Mouse (Mus musculus) neural tube, embryonic 11.5 days (tissue): ENCODE results near the gene Kctd11. TPM values are rescaled to one million over a fixed set of nuclear protein-coding genes. Genes with fewer than 3 reads are reported as not detected.
A peak's percentile ranks its signal among the peaks of the same experiment; 100 is the strongest.
"Not testable (repeated sequence)": the region's sequence is repeated elsewhere in the genome, so short reads cannot be mapped to it uniquely, and the experiment has no call there.

ENCODE experiments used
- ATAC-seq: fragments of 200-750 bp; cut with Nextera tagmentation; 2 replicates; pipeline ENCODE4 v1.8.0; 2017; ENCODE audit warnings: moderate number of reproducible peaks, mild to moderate bottlenecking, moderate TSS enrichment, moderate library complexity; ENCODE audit not compliant: insufficient read depth, low FRiP score, low TSS enrichment
- DNase-seq: peaks from one replicate; pipeline ENCODE4 v3.0.0-alpha.2; 2015; ENCODE audit warnings: low spot score
- H3K27ac ChIP-seq: fragments of 300-500 bp; sonication (generic); 2 replicates; pipeline ENCODE4 v1.5.1; 2014; ENCODE audit warnings: low read depth, mild to moderate bottlenecking, low read length
- H3K27me3 ChIP-seq: fragments of 300-500 bp; sonication (generic); 2 replicates; pipeline ENCODE4 v1.6.1; 2014; ENCODE audit warnings: mild to moderate bottlenecking, low read length, mixed read lengths; ENCODE audit not compliant: control insufficient read depth, insufficient read depth
- H3K36me3 ChIP-seq: fragments of 300-500 bp; sonication (generic); 2 replicates; pipeline ENCODE4 v1.6.1; 2014; ENCODE audit warnings: mild to moderate bottlenecking, low read length, moderate library complexity, mixed read lengths; ENCODE audit not compliant: control insufficient read depth, insufficient read depth
- H3K4me1 ChIP-seq: fragments of 300-500 bp; sonication (generic); 2 replicates; pipeline ENCODE4 v1.6.1; 2014; ENCODE audit warnings: low read length, mixed read lengths; ENCODE audit not compliant: control insufficient read depth, insufficient read depth
- H3K4me2 ChIP-seq: fragments of 300-500 bp; sonication (generic); 2 replicates; pipeline ENCODE4 v1.6.1; 2014; ENCODE audit warnings: low read depth, mild to moderate bottlenecking, moderate library complexity
- H3K4me3 ChIP-seq: fragments of 300-500 bp; sonication (generic); 2 replicates; pipeline ENCODE4 v1.5.1; 2014; ENCODE audit warnings: low read depth, low read length
- H3K9ac ChIP-seq: fragments of 300-500 bp; sonication (generic); 2 replicates; pipeline ENCODE4 v1.6.1; 2014; ENCODE audit warnings: mild to moderate bottlenecking, low read length
- H3K9me3 ChIP-seq: fragments of 300-500 bp; sonication (generic); 2 replicates; pipeline ENCODE4 v1.6.1; 2016; ENCODE audit warnings: low read length; ENCODE audit not compliant: control insufficient read depth
- WGBS: fragments of 180-500 bp; shearing (Covaris S2); extraction: QIAGEN DNeasy Blood & Tissue Kit; methylation state at CpG from one replicate; pipeline ENCODE4 v1.1.7; 2014; 5-methylcytosine and 5-hydroxymethylcytosine counted together
- polyA plus RNA-seq: library from polyadenylated mRNA; unstranded; fragments of >200 nt; fragmentation: Nextera tagmentation; extraction: Ambion mirVana; gene quantifications from 2 replicates; pipeline ENCODE4 v1.2.1, GENCODE M21; 2014

Gene Kctd11
- polyA plus RNA-seq, 1 experiment from 2014 or later, result 3.1 TPM

- DNase-seq (peak; percentile 54), ATAC-seq (peak; percentile 32)
- peaks cover 15% of the 10 kb centered on the region for H3K4me1 ChIP-seq
- H3K36me3 ChIP-seq, result peaks cover 21% of the 10 kb centered on the region
- 1% methylated on average over 55 of the region's 65 CpGs for WGBS
- no peaks in the 10 kb centered on the region for H3K9me3 ChIP-seq
- peak overlapping the region; percentile 91 for H3K9ac ChIP-seq
- no peaks in the 10 kb centered on the region for H3K27me3 ChIP-seq
- H3K4me3 ChIP-seq, result peak overlapping the region; percentile 96
- peak overlapping the region; percentile 88 for H3K27ac ChIP-seq
- H3K4me2 ChIP-seq, result peak overlapping the region; percentile 98
Observed at GRCm38 (mm10) chr11:69920266-69921031, 39.2 kb upstream of the Kctd11 start.

DNA sequence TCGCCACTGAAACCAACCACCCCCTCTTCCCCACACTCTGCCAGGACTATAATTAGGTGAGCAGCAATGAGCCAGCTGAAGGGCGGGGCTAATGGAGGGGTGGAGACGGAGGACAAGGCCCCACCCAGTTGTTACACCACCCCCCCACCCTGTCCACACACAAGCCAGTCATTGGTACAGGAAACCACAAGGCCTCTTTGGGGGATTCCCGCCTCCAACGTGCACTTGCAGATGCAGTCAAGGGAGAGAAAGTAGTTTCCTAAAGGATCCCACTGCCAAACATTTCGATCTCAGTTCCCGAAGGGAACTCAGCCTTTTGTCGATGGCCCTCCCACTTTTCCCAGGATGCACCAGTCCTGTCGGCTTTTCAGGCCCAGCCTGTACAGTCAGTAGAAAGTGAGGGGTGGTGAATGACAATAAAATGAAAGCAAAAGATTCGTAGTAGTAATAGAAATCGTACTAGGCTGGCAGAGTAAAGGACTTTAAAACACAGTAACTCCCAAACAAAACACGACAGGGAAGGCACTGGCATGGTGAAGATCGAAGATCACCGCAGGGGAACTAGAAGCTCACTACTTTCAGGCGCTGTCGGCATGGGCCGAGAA, 38.6 kb upstream of the Kctd11 start:
- Histone ChIP-seq H3K4me3 (peak overlapping the region; percentile 96), H3K27ac (peak overlapping the region; percentile 88), H3K27me3 (no peaks in the 10 kb centered on the region), H3K4me1 (peaks cover 19% of the 10 kb centered on the region), H3K36me3 (peaks cover 21% of the 10 kb centered on the region), H3K9me3 (no peaks in the 10 kb centered on the region), H3K9ac (peak overlapping the region; percentile 91), H3K4me2 (peak overlapping the region; percentile 98)
- WGBS, result under 1% methylated on average over 17 of the region's 17 CpGs
- ATAC-seq, result no peak
- DNase-seq, result peak; percentile 70

- Histone ChIP-seq H3K4me2 (peak overlapping the region; percentile 98), H3K9me3 (no peaks in the 10 kb centered on the region), H3K9ac (no peak overlapping the region), H3K4me1 (peaks cover 24% of the 10 kb centered on the region), H3K27me3 (no peaks in the 10 kb centered on the region), H3K27ac (no peak overlapping the region), H3K4me3 (peak overlapping the region; percentile 96), H3K36me3 (peaks cover 21% of the 10 kb centered on the region)
- WGBS, result 81% methylated on average over 9 of the region's 9 CpGs
- no peak for ATAC-seq
- DNase-seq, result no peak
Observed at GRCm38 (mm10) chr11:69919053-69919452, 37.8 kb upstream of the Kctd11 start.

DNA sequence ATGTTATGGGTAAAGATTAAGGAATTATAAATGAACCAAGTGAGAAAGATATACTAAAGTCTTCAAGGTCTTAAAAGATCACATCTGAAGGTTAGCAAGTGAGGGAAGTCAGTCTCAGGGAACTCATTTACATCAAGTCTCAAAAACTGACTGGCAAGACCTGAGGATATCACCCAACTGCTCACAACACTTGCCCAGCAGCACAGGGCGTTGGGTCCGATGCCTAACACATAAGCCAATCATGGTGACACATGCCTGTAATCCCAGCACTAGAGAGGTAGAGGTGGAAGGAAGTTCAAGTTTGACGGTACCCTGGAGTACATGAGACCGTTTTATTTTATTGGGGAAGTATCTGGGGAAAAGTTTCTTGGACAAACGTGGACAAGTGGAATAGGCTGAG, 36.9 kb upstream of the Kctd11 start:
- no peak overlapping the region for H3K27ac ChIP-seq
- peaks cover 23% of the 10 kb centered on the region for H3K36me3 ChIP-seq
- DNase-seq (no peak), ATAC-seq (no peak)
- no peak overlapping the region for H3K4me2 ChIP-seq
- 83% methylated on average over 5 of the region's 5 CpGs for WGBS
- H3K4me3 ChIP-seq, result no peak overlapping the region
- H3K27me3 ChIP-seq, result no peaks in the 10 kb centered on the region
- H3K9ac ChIP-seq, result no peak overlapping the region
- H3K4me1 ChIP-seq, result peaks cover 29% of the 10 kb centered on the region
- no peaks in the 10 kb centered on the region for H3K9me3 ChIP-seq

- Histone ChIP-seq H3K36me3 (peaks cover 23% of the 10 kb centered on the region), H3K9ac (no peak overlapping the region), H3K4me3 (peak overlapping the region; percentile 9; the same call in 1 of the 2 replicates), H3K27ac (no peak overlapping the region), H3K4me1 (peaks cover 27% of the 10 kb centered on the region), H3K9me3 (no peaks in the 10 kb centered on the region), H3K27me3 (no peaks in the 10 kb centered on the region), H3K4me2 (no peak overlapping the region)
- no peak for ATAC-seq
- DNase-seq, result no peak
- WGBS, result 89% methylated on average over 8 of the region's 8 CpGs
Observed at GRCm38 (mm10) chr11:69917379-69917948, 36.3 kb upstream of the Kctd11 start.

DNA sequence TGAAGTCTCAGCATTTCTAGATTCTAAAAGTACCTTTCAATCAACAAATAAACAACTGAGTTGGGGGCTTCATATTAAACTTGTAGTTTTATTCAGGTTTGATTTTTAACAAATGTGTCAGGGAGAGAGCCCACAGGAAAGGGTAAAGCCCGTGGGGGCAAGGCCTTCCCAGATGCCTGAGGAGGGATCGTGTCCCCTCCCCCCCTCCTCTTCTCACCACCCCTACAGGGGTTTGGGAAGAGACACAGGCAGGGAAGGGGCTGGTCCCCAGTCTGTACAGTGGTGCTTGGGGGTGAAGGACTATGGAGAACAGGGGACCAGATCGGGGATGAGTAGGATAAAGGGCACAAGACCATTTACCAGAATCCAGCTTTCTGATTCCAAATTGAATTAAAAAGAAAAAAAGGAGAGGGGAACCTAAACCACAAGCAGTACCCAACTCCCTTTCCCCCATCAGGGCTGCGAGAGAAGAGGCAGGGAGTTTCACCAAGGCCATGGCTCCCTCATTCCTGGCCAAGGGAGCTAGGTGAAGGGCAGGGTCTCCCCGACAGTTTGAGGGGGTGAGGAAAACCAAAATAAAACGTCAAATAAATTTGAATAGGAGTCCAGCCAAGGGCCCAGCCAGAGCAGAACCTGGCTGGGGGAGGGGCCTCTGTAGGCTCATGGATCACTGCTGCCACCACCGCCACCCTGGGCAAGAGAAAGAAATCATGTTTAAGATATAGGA, 35.6 kb upstream of the Kctd11 start:
- Histone ChIP-seq H3K4me1 (peaks cover 27% of the 10 kb centered on the region), H3K4me3 (peak overlapping the region; percentile 9; the same call in 1 of the 2 replicates), H3K36me3 (peaks cover 27% of the 10 kb centered on the region)
- not testable (repeated sequence) for H3K9me3 ChIP-seq, H3K4me2 ChIP-seq, H3K27ac ChIP-seq, H3K9ac ChIP-seq, ATAC-seq, H3K27me3 ChIP-seq, DNase-seq
- WGBS, result 69% methylated on average over 7 of the region's 7 CpGs

- DNase-seq (no peak), ATAC-seq (no peak)
- peak overlapping the region; percentile 99 for H3K4me2 ChIP-seq
- H3K4me3 ChIP-seq, result peak overlapping the region; percentile 12; the same call in 1 of the 2 replicates
- 68% methylated on average over 5 of the region's 5 CpGs for WGBS
- H3K36me3 ChIP-seq, result peaks cover 33% of the 10 kb centered on the region
- no peaks in the 10 kb centered on the region for H3K27me3 ChIP-seq
- H3K27ac ChIP-seq, result no peak overlapping the region
- H3K9me3 ChIP-seq, result no peaks in the 10 kb centered on the region
- no peak overlapping the region for H3K9ac ChIP-seq
- peaks cover 27% of the 10 kb centered on the region for H3K4me1 ChIP-seq
Observed at GRCm38 (mm10) chr11:69915667-69916627, 34.7 kb upstream of the Kctd11 start.
